Mouse (Mus musculus) forebrain, embryonic 14.5 days (tissue): ENCODE measurements at regions not wholly inside any gene's neighbourhood (a gene's known extent, or its start where the extent isn't known, plus 50 kb on each side); places are given as distances from the start of the nearest gene placed in this dataset.
A peak's percentile ranks its signal among the peaks of the same experiment; 100 is the strongest.

Source experiments
- ATAC-seq: fragments of 200-750 bp; cut with Nextera tagmentation; 2 replicates; pipeline ENCODE4 v1.8.0; 2017; ENCODE audit warnings: mild to moderate bottlenecking, moderate library complexity
- DNase-seq: peaks from one replicate; pipeline ENCODE4 v3.0.0-alpha.2; 2015; ENCODE audit warnings: low spot score
- H3K27ac ChIP-seq: fragments of 300-500 bp; sonication (generic); 2 replicates; pipeline ENCODE4 v1.5.1; 2014; ENCODE audit warnings: low read depth, mild to moderate bottlenecking, control low read depth, low read length, moderate library complexity
- H3K27me3 ChIP-seq: fragments of 300-500 bp; sonication (generic); replicated peaks from 2 replicates; pipeline ENCODE4 v1.6.1; 2014; ENCODE audit warnings: low read length, control low read depth, mixed read lengths; ENCODE audit not compliant: control insufficient read depth, insufficient read depth
- H3K36me3 ChIP-seq: fragments of 300-500 bp; sonication (generic); 2 replicates; pipeline ENCODE4 v1.6.1; 2014; ENCODE audit warnings: low read length, control low read depth; ENCODE audit not compliant: control insufficient read depth, insufficient read depth
- H3K4me1 ChIP-seq: fragments of 300-500 bp; sonication (generic); 2 replicates; pipeline ENCODE4 v1.6.1; 2014; ENCODE audit warnings: antibody characterized with exemption, low read length, control low read depth; ENCODE audit not compliant: control insufficient read depth, insufficient read depth
- H3K4me2 ChIP-seq: fragments of 300-500 bp; sonication (generic); 2 replicates; pipeline ENCODE4 v1.6.1; 2014; ENCODE audit warnings: mild to moderate bottlenecking, control low read depth, low read length
- H3K4me3 ChIP-seq: fragments of 300-500 bp; sonication (generic); 2 replicates; pipeline ENCODE4 v1.5.1; 2014; ENCODE audit warnings: low read depth, low read length, control low read depth
- H3K9ac ChIP-seq: fragments of 300-500 bp; sonication (generic); 2 replicates; pipeline ENCODE4 v1.6.1; 2014; ENCODE audit warnings: mild to moderate bottlenecking, low read length, control low read depth, moderate library complexity
- H3K9me3 ChIP-seq: fragments of 300-500 bp; sonication (generic); replicated peaks from 2 replicates; pipeline ENCODE4 v1.6.1; 2016; ENCODE audit warnings: low read length, control low read depth, mixed read lengths; ENCODE audit not compliant: control insufficient read depth
- WGBS: fragments of 180-500 bp; shearing (Covaris S2); extraction: QIAGEN DNeasy Blood & Tissue Kit; methylation state at CpG from one replicate; pipeline ENCODE4 v1.1.7; 2014; 5-methylcytosine and 5-hydroxymethylcytosine counted together

GRCm38 (mm10) chr16:47754671-47755070 is 528.9 kb upstream of the Dppa4 start:
- Histone ChIP-seq H3K9me3 (no peaks in the 10 kb centered on the region), H3K4me2 (no peak overlapping the region), H3K4me1 (no peaks in the 10 kb centered on the region), H3K4me3 (no peak overlapping the region), H3K27me3 (no peaks in the 10 kb centered on the region), H3K9ac (no peak overlapping the region), H3K36me3 (no peaks in the 10 kb centered on the region), H3K27ac (no peak overlapping the region)
- WGBS = 71% methylated on average over 2 of the region's 2 CpGs
- no peak for DNase-seq
- ATAC-seq = no peak

GRCm38 (mm10) chr16:47758296-47758695 is 525.2 kb upstream of the Dppa4 start:
- Histone ChIP-seq H3K27me3 (no peaks in the 10 kb centered on the region), H3K4me2 (no peak overlapping the region), H3K4me3 (no peak overlapping the region), H3K36me3 (no peaks in the 10 kb centered on the region), H3K9ac (no peak overlapping the region), H3K4me1 (no peaks in the 10 kb centered on the region), H3K9me3 (no peaks in the 10 kb centered on the region), H3K27ac (no peak overlapping the region)
- WGBS = 82% methylated on average over 1 of the region's 1 CpGs
- DNase-seq (no peak), ATAC-seq (no peak)

- Histone ChIP-seq H3K36me3 (no peaks in the 10 kb centered on the region), H3K4me3 (no peak overlapping the region), H3K27me3 (no peaks in the 10 kb centered on the region), H3K4me2 (no peak overlapping the region), H3K4me1 (no peaks in the 10 kb centered on the region), H3K9ac (no peak overlapping the region), H3K9me3 (no peaks in the 10 kb centered on the region), H3K27ac (no peak overlapping the region)
- peak; percentile 15 for DNase-seq
- no peak for ATAC-seq
- 65% methylated on average over 3 of the region's 3 CpGs for WGBS
Measured at GRCm38 (mm10) chr16:47765742-47766141, 517.8 kb upstream of the Dppa4 start.

GRCm38 (mm10) chr16:47788515-47788914 is 495.0 kb upstream of the Dppa4 start:
- Histone ChIP-seq H3K4me1 (no peaks in the 10 kb centered on the region), H3K36me3 (no peaks in the 10 kb centered on the region), H3K4me2 (no peak overlapping the region), H3K27me3 (no peaks in the 10 kb centered on the region), H3K9ac (no peak overlapping the region), H3K27ac (no peak overlapping the region), H3K4me3 (no peak overlapping the region), H3K9me3 (no peaks in the 10 kb centered on the region)
- DNase-seq (no peak), ATAC-seq (no peak)
- 52% methylated on average over 5 of the region's 5 CpGs for WGBS

- Histone ChIP-seq H3K9ac (no peak overlapping the region), H3K4me3 (no peak overlapping the region), H3K27me3 (no peaks in the 10 kb centered on the region), H3K9me3 (no peaks in the 10 kb centered on the region), H3K4me1 (no peaks in the 10 kb centered on the region), H3K36me3 (no peaks in the 10 kb centered on the region), H3K27ac (no peak overlapping the region), H3K4me2 (no peak overlapping the region)
- no peak for ATAC-seq
- WGBS = 49% methylated on average over 6 of the region's 6 CpGs
- peak; percentile 24 for DNase-seq
Measured at GRCm38 (mm10) chr16:47790666-47791065, 492.9 kb upstream of the Dppa4 start.

GRCm38 (mm10) chr16:47791456-47791855 is 492.1 kb upstream of the Dppa4 start:
- H3K9me3 ChIP-seq = no peaks in the 10 kb centered on the region
- H3K4me3 ChIP-seq = no peak overlapping the region
- H3K27ac ChIP-seq = no peak overlapping the region
- H3K4me2 ChIP-seq = no peak overlapping the region
- H3K9ac ChIP-seq = no peak overlapping the region
- H3K36me3 ChIP-seq = no peaks in the 10 kb centered on the region
- no peak for ATAC-seq
- no peaks in the 10 kb centered on the region for H3K27me3 ChIP-seq
- no peaks in the 10 kb centered on the region for H3K4me1 ChIP-seq
- 90% methylated on average over 3 of the region's 3 CpGs for WGBS
- DNase-seq = no peak

GRCm38 (mm10) chr16:47798838-47799237 is 484.7 kb upstream of the Dppa4 start:
- no peaks in the 10 kb centered on the region for H3K9me3 ChIP-seq
- H3K4me3 ChIP-seq = no peak overlapping the region
- WGBS = 85% methylated on average over 2 of the region's 2 CpGs
- ATAC-seq (no peak), DNase-seq (peak; percentile 43)
- no peak overlapping the region for H3K9ac ChIP-seq
- no peaks in the 10 kb centered on the region for H3K36me3 ChIP-seq
- H3K27ac ChIP-seq = no peak overlapping the region
- no peaks in the 10 kb centered on the region for H3K27me3 ChIP-seq
- no peak overlapping the region for H3K4me2 ChIP-seq
- H3K4me1 ChIP-seq = no peaks in the 10 kb centered on the region

GRCm38 (mm10) chr16:47843169-47843568 is 440.4 kb upstream of the Dppa4 start:
- Histone ChIP-seq H3K27ac (no peak overlapping the region), H3K4me3 (no peak overlapping the region), H3K36me3 (no peaks in the 10 kb centered on the region), H3K9ac (no peak overlapping the region), H3K27me3 (no peaks in the 10 kb centered on the region), H3K4me1 (no peaks in the 10 kb centered on the region), H3K4me2 (no peak overlapping the region), H3K9me3 (no peaks in the 10 kb centered on the region)
- DNase-seq (no peak), ATAC-seq (no peak)
- WGBS = 89% methylated on average over 3 of the region's 3 CpGs

GRCm38 (mm10) chr16:47851631-47852030 is 431.9 kb upstream of the Dppa4 start:
- ATAC-seq (no peak), DNase-seq (no peak)
- no peaks in the 10 kb centered on the region for H3K4me1 ChIP-seq
- H3K4me2 ChIP-seq = no peak overlapping the region
- H3K4me3 ChIP-seq = no peak overlapping the region
- no peak overlapping the region for H3K27ac ChIP-seq
- WGBS = 91% methylated on average over 1 of the region's 1 CpGs
- H3K9ac ChIP-seq = no peak overlapping the region
- H3K36me3 ChIP-seq = no peaks in the 10 kb centered on the region
- H3K9me3 ChIP-seq = no peaks in the 10 kb centered on the region
- H3K27me3 ChIP-seq = no peaks in the 10 kb centered on the region
